Mouse (Mus musculus): Measurements from ENCODE around the gene Ect2.

The Ect2 gene

GRCm38 (mm10) chr3:27155856-27156593, 2.3 kb upstream of the Ect2 start:
- no peak for DNase-seq

GRCm38 (mm10) chr3:27155051-27155855, 1.6 kb upstream of the Ect2 start:
- DNase-seq: no peak

GRCm38 (mm10) chr3:27154280-27154679, 602 bp upstream of the Ect2 start:
- DNase-seq: no peak

GRCm38 (mm10) chr3:27153191-27153671, 447 bp downstream of the Ect2 start:
- DNase-seq: no peak

- no peak for DNase-seq
These were observed 7.9 kb downstream of the Ect2 start for GRCm38 (mm10) chr3:27145733-27146132.

- no peak for DNase-seq
These were observed 10.1 kb downstream of the Ect2 start for GRCm38 (mm10) chr3:27143570-27143969.

GRCm38 (mm10) chr3:27140101-27140500, 13.6 kb downstream of the Ect2 start:
- DNase-seq: no peak

- no peak for DNase-seq
These were observed 31.7 kb downstream of the Ect2 start for GRCm38 (mm10) chr3:27121864-27122450.

- DNase-seq: no peak
These were observed 32.7 kb downstream of the Ect2 start for GRCm38 (mm10) chr3:27120932-27121331.

- no peak for DNase-seq
These were observed 35.5 kb downstream of the Ect2 start for GRCm38 (mm10) chr3:27118227-27118626.

GRCm38 (mm10) chr3:27110860-27111259, 42.8 kb downstream of the Ect2 start:
- DNase-seq: no peak

GRCm38 (mm10) chr3:27109109-27109508, 44.6 kb downstream of the Ect2 start:
- no peak for DNase-seq

- DNase-seq: no peak
These were observed 46.5 kb downstream of the Ect2 start for GRCm38 (mm10) chr3:27107142-27107541.

- DNase-seq: no peak
These were observed 50.7 kb downstream of the Ect2 start for GRCm38 (mm10) chr3:27102965-27103364.

GRCm38 (mm10) chr3:27098633-27099032, 55.0 kb downstream of the Ect2 start:
- no peak for DNase-seq

GRCm38 (mm10) chr3:27086221-27086620, 67.5 kb downstream of the Ect2 start:
- no peak for DNase-seq

- DNase-seq: no peak
These were observed 72.2 kb downstream of the Ect2 start for GRCm38 (mm10) chr3:27081229-27082060.

GRCm38 (mm10) chr3:27080061-27080770, 73.5 kb downstream of the Ect2 start:
- DNase-seq: no peak

GRCm38 (mm10) chr3:27073884-27074283, 79.8 kb downstream of the Ect2 start:
- no peak for DNase-seq

- DNase-seq: no peak
These were observed 82.0 kb downstream of the Ect2 start for GRCm38 (mm10) chr3:27071706-27072105.

GRCm38 (mm10) chr3:27070340-27070739, 83.3 kb downstream of the Ect2 start:
- no peak for DNase-seq

GRCm38 (mm10) chr3:27067206-27067605, 86.5 kb downstream of the Ect2 start:
- DNase-seq: no peak

All from right cerebral cortex, postnatal 25 days (tissue).